Mouse (Mus musculus) hindlimb bud, embryonic 11.5 days (tissue): ENCODE results near the gene Ppox.

Experiments
- DNase-seq: peaks from one replicate; pipeline ENCODE4 v3.0.0-alpha.2; 2012; ENCODE audit warnings: low read depth, low spot score; ENCODE audit errors: extremely low spot score

Gene Ppox

DNA sequence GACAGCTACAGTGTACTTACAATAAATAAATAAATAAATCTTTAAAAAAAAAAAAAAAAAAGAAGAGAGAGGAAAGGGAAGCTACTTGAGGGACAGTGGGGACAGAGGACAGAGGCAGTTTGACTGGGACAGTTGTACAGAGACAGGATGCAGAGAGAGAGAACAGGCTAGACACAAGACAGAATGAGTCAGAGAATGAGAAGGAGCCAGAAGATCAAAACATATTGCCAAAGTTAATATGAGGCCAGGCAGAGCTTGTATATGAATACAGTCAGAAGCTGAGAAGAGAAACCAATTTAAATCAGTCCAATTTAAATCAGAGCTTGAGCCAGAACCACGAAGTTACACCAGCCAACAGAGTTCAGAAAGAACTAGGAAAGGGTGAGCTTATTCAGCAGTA, 12.6 kb downstream of the Ppox start:
- DNase-seq = no peak

DNA sequence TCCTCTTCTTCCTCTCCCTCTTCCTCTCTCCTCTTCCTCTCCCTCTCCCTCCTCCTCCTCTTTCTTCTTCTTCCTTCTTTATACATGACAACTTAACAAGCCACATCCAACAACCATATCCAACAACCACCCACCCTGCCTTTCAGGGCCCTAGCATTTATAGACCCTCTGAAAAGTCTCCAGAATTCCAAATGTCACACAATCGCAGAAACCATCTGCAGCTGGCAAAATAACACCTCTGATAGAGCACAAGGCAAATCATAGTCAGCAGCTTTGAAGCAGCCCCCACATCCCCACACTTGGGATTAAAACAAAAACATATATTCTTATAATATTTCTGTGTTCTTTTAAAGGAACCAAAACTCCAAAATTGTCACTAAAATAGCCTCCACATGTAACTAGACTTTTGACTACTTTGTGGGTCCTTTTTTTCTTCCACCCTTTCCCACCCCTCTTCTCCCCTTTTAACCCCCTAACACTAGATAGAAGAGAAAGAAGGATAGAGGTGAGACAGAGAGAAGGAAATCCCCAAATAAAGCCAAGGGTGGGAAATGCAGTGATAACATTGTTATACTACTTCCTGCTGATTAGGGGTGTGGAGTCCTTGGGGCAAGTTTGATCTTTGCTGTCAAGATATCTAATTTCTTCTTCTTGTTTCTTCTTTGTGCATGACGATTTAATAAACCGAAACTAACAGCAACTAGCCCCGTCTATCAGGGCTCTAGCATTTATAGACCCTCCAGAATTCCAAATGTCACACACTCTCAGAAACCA, 14.8 kb downstream of the Ppox start:
- no peak for DNase-seq

DNA sequence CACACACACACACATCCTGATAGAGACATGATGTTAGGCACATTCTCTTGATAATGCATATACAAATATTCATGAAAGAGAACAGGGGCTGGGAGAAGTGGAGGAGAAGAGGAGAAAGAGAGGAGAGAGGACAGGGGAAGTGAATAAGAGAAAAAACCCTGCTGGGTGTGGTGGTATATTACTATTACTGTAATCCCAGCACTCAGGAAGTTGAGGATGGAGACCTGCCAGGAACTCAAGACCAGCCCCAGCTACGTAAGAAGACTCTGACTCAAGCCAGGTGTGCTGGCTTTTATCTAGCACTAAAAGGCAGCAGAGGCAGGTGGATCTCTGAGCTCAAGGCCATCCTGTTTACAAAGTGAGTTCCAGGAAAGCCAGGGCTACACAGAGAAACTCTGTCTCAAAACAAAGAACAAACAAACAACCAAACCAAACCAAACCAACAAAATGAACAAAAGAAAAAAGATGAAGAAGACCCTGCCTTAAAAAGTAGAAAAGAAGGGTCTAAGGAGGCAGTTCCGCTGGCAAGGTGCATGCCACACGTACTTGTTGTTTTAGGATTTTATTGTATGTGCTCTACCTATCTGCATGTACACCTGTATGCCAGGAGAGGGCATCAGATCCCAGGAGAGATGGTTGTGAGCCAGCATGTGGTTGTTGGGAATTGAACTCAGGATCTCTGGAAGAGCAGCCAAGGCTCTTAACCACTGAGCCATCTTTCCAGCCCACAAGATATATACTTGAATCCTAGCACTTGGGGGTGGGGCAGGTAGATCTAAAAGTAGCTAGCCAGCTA, 17.1 kb downstream of the Ppox start:
- no peak for DNase-seq

DNA sequence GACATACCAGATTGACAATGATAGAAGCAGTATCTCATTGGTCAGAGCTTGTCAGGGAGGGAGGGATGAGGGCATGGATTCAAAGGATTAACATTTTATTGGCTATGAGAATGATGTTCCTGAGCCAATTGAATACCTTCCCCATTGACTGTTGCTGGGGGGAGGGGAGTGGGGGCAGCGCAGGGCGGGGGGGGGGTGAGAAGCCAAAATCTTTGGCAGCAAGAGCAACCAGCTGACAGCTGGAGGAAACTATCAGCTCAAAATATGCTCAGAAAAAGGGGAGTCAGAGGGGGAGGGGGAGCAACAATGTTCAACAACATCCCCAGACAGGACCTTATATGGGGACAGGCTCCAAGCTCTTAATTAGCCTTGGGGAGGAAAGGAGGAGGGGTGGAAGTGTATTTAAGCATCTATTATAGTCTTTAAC, 17.8 kb downstream of the Ppox start:
- DNase-seq = no peak

DNA sequence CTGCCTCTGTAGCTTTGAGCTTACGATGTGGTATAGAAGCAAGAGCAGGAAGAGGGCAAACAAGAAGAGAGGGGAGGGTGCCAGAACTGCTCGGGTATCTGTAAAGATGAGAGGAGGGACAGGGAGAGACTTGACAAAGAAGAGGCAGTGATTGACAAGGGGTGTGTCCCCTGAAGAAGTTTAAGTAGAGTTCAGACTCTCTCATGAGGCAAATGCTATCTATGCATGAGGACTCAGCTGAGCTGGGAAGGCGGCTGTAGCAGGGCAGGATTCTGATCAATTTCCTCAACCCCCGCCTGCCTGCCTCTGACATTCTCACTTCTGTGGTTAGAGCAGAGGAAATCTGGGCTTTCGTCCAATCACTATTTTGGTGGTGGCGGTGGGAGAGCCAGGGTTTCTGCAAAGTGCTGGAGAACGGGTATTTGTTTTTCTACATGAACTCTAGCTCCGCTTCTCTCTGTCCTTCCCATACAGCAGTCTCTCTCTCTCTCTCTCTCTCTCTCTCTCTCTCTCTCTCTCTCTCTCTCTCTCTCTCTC, 18.3 kb downstream of the Ppox start:
- DNase-seq = no peak

DNA sequence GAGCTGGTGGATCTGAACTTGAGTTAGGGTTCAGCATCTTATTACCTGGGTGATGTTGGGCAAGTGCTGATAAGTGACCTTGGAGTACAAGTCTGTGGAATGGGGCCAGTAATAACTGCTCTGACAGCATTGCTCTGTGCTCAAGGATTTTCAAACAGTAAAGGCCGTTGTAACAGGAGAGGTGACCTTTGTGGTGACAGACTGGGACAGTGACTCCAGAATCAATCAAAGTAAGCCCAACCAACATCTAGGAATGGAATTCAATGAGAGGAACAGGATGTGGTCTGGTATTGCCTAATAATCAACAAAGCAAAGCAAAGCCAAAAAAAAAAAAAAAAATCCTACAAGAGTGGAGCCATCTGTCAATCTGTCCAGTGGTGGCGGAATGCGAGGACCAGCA, 20.7 kb downstream of the Ppox start:
- no peak for DNase-seq

DNA sequence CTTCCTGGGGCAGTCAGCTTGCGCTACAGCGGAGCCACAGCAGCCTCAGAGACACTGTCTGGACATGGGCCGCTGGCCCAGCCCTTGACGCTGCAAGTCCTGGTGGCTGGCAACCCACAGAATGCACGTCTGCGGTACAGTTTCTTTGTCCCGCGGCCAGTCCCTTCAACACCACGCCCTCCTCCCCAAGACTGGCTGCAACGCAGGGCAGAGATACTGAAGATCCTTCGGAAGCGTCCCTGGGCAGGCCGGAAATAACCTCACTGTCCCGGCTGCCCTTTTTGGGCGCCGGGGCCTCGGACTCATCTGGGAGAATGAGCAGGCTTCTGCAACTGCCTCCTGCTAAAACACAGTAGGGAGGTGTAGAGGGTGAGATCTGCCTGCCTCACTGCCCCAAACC, 22.1 kb downstream of the Ppox start:
- DNase-seq = no peak

DNA sequence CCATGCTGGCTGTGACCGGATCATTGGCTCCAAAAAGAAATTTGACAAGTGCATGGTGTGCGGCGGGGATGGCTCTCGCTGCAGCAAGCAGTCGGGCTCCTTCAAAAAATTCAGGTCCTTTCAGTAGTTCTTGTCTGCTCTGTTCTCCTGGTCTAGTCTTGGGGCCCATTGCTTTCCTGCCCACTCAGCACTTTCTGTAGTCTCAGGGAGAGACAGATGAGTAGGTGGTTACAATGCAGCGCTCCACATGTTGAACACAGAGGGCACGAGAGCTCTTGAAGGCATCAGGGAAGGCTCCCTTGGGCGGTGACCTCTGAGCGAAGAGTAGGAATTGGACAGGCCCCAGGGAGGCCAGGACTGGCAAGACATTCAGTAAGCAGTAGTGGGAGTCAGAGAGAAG, 23.2 kb downstream of the Ppox start:
- DNase-seq = no peak

DNA sequence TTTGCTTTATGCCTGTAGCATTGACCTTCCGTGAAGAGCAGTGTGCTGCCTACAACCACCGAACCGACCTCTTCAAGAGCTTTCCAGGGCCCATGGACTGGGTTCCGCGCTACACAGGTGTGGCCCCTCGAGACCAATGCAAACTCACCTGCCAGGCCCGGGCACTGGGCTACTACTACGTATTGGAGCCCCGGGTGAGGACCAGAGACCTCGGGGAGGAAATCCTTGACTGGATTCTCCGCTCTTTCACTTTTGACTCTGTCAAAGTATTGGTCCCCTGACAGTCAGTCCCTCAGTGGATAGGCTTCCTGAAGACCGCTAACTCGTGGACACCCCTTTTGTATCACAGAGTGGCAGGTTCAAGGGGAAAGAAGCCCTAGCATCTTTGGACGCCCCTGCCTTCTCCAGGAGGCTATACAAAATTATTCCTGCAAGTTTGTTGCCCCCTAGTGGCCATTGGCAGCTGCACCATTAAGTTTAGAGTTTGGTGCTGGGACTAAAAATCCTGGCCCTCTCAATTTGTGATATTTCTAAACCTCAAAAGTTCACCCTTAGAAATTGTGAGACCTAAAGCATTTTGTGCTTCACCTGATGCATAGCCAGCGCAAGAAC, 23.9 kb downstream of the Ppox start:
- no peak for DNase-seq

DNA sequence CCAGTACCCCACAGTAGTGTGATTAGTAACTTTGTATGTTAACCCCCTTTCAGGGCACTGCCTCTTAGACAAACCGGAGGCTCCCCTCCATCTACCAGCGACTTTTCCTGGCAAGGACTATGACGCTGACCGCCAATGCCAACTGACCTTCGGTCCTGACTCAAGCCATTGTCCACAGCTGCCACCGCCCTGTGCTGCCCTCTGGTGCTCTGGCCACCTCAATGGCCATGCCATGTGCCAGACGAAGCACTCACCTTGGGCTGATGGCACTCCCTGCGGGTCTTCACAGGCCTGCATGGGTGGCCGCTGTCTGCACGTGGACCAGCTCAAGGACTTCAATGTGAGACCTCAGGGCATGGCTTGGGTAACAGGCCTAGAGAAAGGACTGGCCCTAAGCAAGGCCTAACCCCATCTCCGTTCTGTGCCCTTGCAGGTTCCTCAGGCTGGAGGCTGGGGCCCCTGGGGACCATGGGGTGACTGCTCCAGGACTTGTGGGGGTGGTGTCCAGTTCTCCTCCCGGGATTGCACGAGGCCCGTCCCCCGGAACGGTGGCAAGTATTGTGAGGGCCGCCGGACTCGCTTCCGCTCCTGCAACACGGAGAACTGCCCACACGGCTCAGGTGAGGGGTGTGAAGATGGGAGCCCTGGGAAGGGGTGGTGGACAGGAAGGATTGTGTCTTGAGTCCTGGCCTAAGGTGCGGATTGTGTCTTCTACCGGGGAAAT, 24.7 kb downstream of the Ppox start:
- DNase-seq = no peak

DNA sequence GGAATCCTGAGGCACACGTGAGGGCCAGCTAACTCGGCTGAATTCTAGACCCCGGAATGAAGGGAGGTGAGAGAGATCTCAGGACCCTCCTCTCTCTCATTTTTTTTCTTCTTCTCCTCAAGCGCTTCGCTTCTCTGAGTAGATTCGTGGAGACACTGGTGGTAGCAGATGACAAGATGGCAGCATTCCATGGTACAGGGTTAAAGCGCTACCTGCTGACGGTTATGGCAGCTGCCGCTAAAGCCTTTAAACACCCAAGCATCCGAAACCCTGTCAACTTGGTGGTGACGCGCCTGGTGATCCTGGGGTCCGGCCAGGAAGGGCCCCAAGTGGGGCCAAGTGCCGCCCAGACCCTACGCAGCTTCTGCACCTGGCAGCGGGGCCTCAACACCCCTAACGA, 28.6 kb downstream of the Ppox start:
- no peak for DNase-seq

DNA sequence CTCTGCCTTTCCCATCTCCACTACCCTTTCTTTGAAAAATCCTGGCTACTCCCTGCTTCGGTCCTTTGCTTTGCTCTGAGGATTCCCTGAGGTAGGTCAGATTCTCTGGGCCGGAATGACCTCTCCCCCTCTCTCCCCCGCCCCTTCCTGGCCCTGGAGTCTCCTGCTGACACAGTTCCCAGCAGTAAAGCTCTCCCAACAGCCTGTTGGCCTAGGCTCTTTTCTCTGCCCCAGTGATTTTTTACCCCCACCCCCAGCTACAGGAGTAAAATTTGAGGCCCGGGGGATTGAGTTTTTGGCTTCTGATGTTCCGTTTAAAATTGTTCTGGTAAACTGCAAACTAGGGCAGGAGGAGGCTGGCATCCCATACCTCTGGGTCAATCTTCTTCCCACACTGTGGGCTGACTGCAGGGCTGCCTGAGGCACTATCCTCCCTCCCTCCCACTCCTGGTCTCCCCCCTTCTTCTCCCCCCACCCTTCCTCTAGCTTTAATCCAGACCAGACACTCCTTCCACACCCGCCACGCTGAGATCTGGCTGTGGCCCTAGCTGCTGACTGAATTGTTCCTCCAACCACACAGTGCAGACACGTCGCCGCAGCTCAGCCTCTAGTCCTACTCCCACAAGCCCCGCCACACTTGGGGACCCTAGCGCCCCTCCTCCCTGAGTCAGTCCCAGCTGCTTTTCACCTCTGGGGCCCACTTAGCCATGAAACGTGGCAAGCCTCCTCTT, 29.2 kb downstream of the Ppox start:
- DNase-seq = no peak

DNA sequence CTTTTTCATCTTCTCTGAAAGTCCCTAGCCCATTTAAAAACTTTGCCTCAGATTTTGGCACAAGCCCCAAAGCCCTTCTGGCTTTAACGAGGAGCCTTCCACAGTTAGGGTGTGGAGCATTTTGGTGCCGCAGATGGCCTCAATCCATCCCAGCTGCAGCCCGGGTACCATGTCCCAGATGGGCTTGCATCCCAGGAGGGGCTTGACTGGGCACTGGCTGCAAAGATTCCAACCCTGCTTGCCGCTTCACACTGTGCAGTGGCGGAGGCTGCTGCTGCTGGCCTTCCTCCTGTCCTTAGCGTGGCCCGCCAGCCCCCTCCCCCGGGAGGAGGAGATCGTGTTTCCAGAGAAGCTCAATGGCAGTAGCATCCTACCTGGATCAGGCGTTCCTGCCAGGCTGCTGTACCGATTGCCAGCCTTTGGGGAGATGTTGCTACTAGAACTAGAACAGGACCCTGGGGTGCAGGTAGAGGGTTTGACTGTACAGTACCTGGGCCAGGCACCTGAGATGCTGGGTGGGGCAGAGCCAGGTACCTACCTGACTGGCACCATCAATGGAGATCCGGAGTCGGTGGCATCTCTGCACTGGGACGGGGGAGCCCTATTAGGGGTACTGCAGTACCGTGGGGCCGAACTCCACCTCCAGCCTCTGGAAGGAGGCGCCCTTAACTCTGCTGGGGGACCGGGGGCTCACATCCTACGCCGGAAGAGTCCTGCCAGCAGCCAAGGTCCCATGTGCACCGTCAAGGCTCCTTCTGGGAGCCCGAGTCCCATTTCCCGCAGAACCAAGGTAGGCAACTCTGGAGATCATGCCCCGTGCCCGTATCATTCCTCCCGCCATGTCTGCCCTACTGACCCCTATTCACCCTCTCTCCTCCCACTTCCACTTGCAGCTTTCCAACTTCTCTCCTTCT, 30.0 kb downstream of the Ppox start, which contains the start of gene Ndufs2:
TSS of gene Ndufs2 (minus strand) at position 709 of the 914 bp plus-strand sequence.
- no peak for DNase-seq

DNA sequence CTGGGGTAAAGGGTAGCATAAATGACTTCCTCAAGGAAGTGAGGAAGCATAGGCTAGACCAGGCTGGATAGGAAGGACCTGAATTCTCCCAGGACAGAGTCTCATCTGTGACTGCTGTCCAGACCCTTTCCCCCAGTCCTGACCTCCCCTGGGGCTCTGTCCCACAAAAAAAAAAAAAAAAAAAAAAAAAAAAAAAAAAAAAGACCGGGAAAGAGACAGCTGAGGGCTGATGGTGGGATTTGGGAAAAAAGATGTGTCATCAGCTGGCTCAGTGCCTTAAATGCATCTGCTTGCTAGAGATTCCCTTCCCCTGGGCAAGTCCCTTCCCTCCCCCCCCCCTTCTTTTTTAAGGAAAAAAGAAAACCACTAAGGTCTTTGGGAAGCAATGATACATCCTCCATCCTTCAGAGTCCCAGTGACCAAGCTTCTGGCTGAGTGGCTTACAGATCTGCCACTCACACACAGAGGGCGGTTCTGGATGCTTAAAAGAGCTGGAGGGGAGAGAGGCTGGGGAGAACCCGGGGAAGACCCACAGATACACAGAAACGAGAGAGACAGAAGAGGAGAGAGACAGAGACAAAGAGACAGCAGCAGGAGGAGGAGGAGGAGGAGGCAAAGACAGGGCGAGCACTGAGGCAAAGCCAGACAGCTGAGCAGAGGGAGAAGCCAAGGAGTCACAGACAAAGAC, 30.9 kb downstream of the Ppox start, which contains the start of gene Adamts4:
TSS of gene Adamts4 (plus strand) at position 509 of the 688 bp plus-strand sequence.
- DNase-seq = no peak

DNA sequence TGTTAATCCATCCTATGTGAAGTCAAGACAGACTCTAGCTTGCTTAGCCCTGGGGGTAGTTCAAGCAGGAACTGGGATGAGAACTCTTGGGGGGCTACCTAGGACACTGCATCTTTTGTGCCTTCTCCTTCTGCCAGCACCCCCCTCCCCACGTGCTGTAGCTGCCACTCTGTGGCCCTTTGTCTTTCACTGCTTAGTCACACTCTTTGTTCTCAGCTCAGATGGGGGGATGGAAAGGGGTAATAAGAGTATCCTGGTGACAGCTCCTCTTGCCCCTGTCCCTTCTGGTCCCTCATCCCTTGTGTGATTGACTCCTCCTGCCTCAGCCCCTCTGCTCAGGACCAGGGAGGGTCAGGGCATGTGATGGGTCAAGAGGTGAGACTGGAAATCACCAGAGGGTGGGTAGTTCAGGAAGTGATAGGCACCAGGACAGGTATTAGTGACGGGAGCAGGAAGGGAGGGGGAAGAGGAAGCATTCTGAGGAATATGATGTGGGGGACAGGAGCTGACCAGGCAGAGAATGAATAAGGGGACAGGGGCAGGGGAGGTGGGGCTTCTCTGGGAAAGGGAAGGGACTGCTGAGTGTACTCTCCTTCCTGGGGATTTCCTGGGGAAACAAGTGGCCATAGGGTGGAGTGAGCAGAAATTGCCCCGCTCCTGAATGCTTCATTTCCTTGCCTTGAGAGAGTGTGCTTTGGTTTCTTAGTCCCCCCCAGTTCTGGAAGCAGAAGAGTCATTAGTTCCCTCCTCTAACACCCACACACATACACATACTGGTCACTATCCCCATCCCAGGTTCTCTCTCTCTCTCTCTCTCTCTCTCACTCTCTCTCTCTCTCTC, 32.4 kb downstream of the Ppox start:
- no peak for DNase-seq

DNA sequence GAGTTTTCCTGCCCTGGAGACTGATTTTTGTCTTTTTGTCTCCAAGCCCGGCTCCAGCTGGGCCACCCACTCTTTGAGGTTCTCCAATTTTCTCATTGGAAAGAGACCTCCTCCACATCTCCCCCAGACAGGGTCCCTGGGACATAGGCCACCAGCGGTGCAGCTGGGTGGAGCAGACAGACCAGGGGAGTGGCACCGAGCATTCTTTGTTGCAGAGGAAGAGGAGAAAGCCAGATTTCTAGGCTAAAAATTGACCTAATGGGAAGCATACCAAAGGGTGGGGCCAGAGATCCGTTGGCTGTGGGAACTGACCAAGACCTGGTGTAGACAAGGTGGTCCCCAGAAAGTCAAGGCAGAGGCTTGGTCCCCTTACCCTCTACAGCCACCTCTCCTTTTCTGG, 33.1 kb downstream of the Ppox start:
- no peak for DNase-seq

DNA sequence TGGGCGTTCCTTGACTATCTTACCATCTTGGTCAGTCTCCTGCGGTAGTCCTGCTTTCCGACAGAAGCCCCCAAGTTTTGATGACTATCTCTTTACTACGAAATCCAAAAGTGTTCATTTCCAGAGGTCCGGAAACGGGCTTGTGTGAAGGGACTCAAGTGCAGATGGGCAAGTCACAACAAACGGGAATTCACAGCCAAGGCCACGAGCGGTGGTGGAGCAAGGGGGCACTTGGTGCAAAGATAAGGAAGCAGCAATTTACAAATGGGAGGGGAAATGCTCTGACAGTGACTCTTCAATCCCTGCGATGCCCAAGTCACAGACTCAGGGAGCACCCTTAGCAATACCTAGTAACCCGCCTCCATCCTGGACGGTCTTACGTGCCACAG, 33.5 kb downstream of the Ppox start:
- DNase-seq = no peak
